Mouse (Mus musculus): Measurements from ENCODE around the gene Dab2ip. TPM values are rescaled to one million over a fixed set of nuclear protein-coding genes. Genes with fewer than 3 reads are reported as not detected.

Dab2ip gene
- total and polyA plus RNA-seq, 2 experiments = 4.1 to 8.4 TPM

DNA sequence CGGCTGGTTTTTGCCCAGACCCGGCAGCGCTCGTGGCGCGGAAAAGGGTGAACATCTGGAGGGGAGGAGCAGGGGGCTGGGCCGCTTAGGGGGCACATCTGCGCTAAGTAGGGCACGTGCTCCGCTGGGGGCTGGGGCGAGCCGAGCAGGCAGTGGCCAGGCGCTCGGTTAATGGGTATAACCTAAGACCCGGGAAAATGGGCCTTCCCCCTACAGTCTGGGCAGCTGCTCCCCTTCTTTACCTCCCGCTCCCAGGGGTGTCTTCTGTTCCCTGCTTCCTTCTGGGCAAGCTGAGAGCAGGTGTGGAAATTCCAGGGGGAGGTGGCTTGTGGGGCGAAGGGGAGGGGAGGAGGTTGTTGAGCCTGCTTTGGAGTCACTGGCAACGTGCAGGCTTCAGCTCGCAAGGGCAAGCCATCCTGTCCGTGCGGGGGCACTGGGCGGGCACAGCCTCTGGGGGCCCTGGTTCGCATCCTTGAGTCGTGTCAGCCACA lies 104.0 kb downstream of the Dab2ip start:
- Histone ChIP-seq H3K27ac (replicated peaks; ENCODE audit: insufficient read depth, low read depth, low read length) (no peak overlapping the region), H3K4me1 (ENCODE audit: control insufficient read depth, insufficient read depth, low read length) (peaks cover 2% of the 10 kb centered on the region; the same call in 1 of the 2 replicates), H3K27me3 (ENCODE audit: control insufficient read depth, insufficient read depth, low read length) (peaks cover 7% of the 10 kb centered on the region), H3K9ac (ENCODE audit: low read depth, low read length) (peak overlapping the region; percentile 73; the same call in 1 of the 2 replicates), H3K4me3 (ENCODE audit: insufficient read depth, low read depth, low read length) (peak overlapping the region; percentile 76; the same call in 1 of the 2 replicates), H3K79me2 (ENCODE audit: control insufficient read depth, insufficient read depth, low read length) (no peaks in the 10 kb centered on the region; the same call in none of the 2 replicates), H3K36me3 (ENCODE audit: control insufficient read depth, insufficient read depth, low read length) (no peaks in the 10 kb centered on the region)
- WGBS = 56% methylated on average over 24 of the region's 24 CpGs
- DNase-seq (ENCODE audit: extremely low read depth, low read depth, low spot score) = no peak
- TF ChIP-seq POLR2A (IDR thresholded peaks at IDR 0.05; ENCODE audit: extremely low read depth, insufficient read depth, low read length) (no peak), CTCF (IDR thresholded peaks at IDR 0.05; ENCODE audit: low read depth, low read length) (no peak)

DNA sequence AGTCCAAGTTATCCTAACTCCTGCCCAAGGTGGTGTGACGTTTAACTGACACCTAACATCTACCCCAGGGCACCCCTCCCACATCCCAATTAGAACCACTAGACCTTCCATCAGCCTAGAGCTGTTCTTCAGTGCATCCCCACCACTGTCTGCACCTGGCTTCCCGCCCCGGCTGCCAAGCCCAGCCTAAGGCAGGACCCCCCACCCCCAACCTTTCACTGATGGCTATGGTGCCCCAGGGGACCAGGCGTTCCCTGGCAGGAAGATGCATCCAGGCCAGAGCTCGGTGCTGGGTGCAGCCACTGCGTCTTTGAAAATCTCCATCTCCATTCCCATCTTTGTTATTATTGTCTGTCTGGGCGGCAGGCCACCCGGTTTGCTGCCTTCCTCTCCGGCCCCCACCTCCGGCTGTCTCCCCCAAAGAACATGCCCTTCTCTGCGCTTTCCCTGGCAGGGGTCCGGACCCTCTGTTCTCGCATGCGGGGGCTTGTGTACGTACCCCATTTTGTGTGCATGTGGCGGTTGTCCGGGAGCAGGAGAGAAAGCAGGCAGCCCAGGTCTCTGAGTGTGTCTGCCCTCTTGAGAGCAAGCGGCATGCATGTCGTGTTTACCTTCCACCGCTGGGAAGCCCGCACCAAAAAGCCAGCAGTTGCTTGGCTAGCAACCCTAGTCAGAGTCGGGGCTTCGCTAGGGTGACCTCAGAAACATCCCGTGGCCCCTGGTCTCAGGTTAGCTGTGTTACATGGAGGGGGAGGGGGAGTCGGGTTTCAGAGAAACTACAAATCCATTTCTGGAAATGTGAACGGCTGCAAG lies 104.9 kb downstream of the Dab2ip start:
- H3K9ac ChIP-seq (ENCODE audit: low read depth, low read length) = no peak overlapping the region
- no peak for TF ChIP-seq CTCF (IDR thresholded peaks at IDR 0.05; ENCODE audit: low read depth, low read length)
- TF ChIP-seq POLR2A (IDR thresholded peaks at IDR 0.05; ENCODE audit: extremely low read depth, insufficient read depth, low read length) = no peak
- H3K27ac ChIP-seq (replicated peaks; ENCODE audit: insufficient read depth, low read depth, low read length) = no peak overlapping the region
- DNase-seq (ENCODE audit: extremely low read depth, low read depth, low spot score) = no peak
- WGBS = 62% methylated on average over 26 of the region's 26 CpGs
- H3K4me3 ChIP-seq (ENCODE audit: insufficient read depth, low read depth, low read length) = no peak overlapping the region
- H3K36me3 ChIP-seq (ENCODE audit: control insufficient read depth, insufficient read depth, low read length) = no peaks in the 10 kb centered on the region
- H3K4me1 ChIP-seq (ENCODE audit: control insufficient read depth, insufficient read depth, low read length) = peaks cover 2% of the 10 kb centered on the region; the same call in 1 of the 2 replicates
- peaks cover 7% of the 10 kb centered on the region for H3K27me3 ChIP-seq (ENCODE audit: control insufficient read depth, insufficient read depth, low read length)
- no peaks in the 10 kb centered on the region; the same call in none of the 2 replicates for H3K79me2 ChIP-seq (ENCODE audit: control insufficient read depth, insufficient read depth, low read length)

DNA sequence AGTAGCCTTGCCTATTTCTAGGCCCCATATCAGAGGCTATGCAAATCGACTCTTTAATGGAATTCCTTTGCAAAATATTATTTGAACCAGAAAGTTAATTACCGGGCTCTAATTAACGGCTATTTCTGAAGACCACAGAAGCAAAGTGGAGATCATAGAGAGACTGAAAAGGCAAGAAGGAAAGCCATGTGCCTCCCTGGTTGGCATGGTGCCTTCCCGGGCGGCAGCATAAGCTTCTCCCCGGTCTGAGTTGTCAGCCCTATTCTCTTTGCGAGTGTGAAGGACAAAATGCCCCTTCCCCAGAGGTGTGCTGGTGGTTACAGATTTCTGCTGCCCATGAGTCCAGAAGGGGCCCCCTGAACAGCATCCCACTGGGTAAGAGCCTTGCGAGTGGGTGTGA lies 109.7 kb downstream of the Dab2ip start:
- TF ChIP-seq POLR2A (IDR thresholded peaks at IDR 0.05; ENCODE audit: extremely low read depth, insufficient read depth, low read length) (no peak), CTCF (IDR thresholded peaks at IDR 0.05; ENCODE audit: low read depth, low read length) (no peak)
- no peak overlapping the region for H3K27ac ChIP-seq (replicated peaks; ENCODE audit: insufficient read depth, low read depth, low read length)

DNA sequence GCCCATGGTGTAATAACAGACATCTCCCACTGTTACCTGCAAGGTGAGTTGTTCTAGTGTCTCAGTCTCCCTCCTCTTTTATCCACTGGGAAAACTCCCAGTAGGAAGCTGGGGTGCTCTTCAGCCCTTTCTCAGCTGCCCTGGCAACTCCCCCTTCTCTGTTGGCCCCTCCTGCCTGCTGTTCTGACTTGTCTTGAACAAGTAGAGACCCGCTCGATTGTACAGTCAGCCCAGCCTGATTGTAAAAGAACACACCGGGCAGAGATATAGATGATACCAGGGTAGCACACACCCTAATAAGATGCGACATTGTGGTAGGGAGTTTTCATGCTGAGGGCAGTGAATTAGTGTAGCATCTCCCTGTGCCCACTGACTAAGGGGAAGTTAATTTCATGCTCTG lies 111.2 kb downstream of the Dab2ip start:
- no peak for DNase-seq (ENCODE audit: extremely low read depth, low read depth, low spot score)
- no peak overlapping the region for H3K9ac ChIP-seq (ENCODE audit: low read depth, low read length)
- WGBS = 89% methylated on average over 4 of the region's 4 CpGs

More for the DNA sequence above, 109.7 kb downstream of the Dab2ip start:
- H3K4me1 ChIP-seq (ENCODE audit: control insufficient read depth, insufficient read depth, low read length) = no peaks in the 10 kb centered on the region
- no peaks in the 10 kb centered on the region for H3K27me3 ChIP-seq (ENCODE audit: control insufficient read depth, insufficient read depth, low read length)
- no peak for DNase-seq (ENCODE audit: extremely low read depth, low read depth, low spot score)
- 94% methylated on average over 8 of the region's 8 CpGs for WGBS
- H3K36me3 ChIP-seq (ENCODE audit: control insufficient read depth, insufficient read depth, low read length) = no peaks in the 10 kb centered on the region
- H3K4me3 ChIP-seq (ENCODE audit: insufficient read depth, low read depth, low read length) = no peak overlapping the region
- H3K9ac ChIP-seq (ENCODE audit: low read depth, low read length) = no peak overlapping the region
- H3K79me2 ChIP-seq (ENCODE audit: control insufficient read depth, insufficient read depth, low read length) = no peaks in the 10 kb centered on the region; the same call in 1 of the 2 replicates

DNA sequence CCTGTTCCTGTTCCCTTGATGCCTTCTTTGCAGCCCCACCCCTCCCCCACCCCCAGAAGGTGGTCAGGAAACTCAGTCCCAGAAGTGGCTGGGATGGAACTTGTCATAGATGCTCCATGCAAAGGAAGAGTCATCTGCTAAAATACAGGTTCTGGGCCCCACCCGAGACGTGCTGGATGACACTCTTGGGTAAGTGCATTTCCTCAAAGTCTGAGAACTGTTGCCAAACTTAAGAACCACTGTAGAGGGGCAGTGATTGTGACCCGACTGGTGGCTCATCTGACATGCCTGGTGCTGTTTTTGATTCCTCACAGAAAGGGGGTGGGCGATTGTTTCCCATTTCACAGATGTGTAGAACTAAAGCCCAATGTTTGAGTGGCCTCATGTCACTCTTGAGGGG lies 111.7 kb downstream of the Dab2ip start:
- 86% methylated on average over 4 of the region's 4 CpGs for WGBS
- no peak overlapping the region for H3K4me3 ChIP-seq (ENCODE audit: insufficient read depth, low read depth, low read length)
- no peaks in the 10 kb centered on the region for H3K27me3 ChIP-seq (ENCODE audit: control insufficient read depth, insufficient read depth, low read length)
- H3K36me3 ChIP-seq (ENCODE audit: control insufficient read depth, insufficient read depth, low read length) = no peaks in the 10 kb centered on the region
- no peak overlapping the region for H3K27ac ChIP-seq (replicated peaks; ENCODE audit: insufficient read depth, low read depth, low read length)
- no peaks in the 10 kb centered on the region for H3K4me1 ChIP-seq (ENCODE audit: control insufficient read depth, insufficient read depth, low read length)
- H3K79me2 ChIP-seq (ENCODE audit: control insufficient read depth, insufficient read depth, low read length) = no peaks in the 10 kb centered on the region; the same call in 1 of the 2 replicates
- no peak overlapping the region for H3K9ac ChIP-seq (ENCODE audit: low read depth, low read length)
- no peak for DNase-seq (ENCODE audit: extremely low read depth, low read depth, low spot score)
- TF ChIP-seq CTCF (IDR thresholded peaks at IDR 0.05; ENCODE audit: low read depth, low read length) = no peak
- TF ChIP-seq POLR2A (IDR thresholded peaks at IDR 0.05; ENCODE audit: extremely low read depth, insufficient read depth, low read length) = no peak

More for the DNA sequence above, 111.2 kb downstream of the Dab2ip start:
- Histone ChIP-seq H3K27me3 (ENCODE audit: control insufficient read depth, insufficient read depth, low read length) (no peaks in the 10 kb centered on the region), H3K36me3 (ENCODE audit: control insufficient read depth, insufficient read depth, low read length) (no peaks in the 10 kb centered on the region), H3K79me2 (ENCODE audit: control insufficient read depth, insufficient read depth, low read length) (no peaks in the 10 kb centered on the region; the same call in 1 of the 2 replicates), H3K4me1 (ENCODE audit: control insufficient read depth, insufficient read depth, low read length) (no peaks in the 10 kb centered on the region), H3K27ac (replicated peaks; ENCODE audit: insufficient read depth, low read depth, low read length) (no peak overlapping the region), H3K4me3 (ENCODE audit: insufficient read depth, low read depth, low read length) (no peak overlapping the region)
- no peak for TF ChIP-seq POLR2A (IDR thresholded peaks at IDR 0.05; ENCODE audit: extremely low read depth, insufficient read depth, low read length)
- no peak for TF ChIP-seq CTCF (IDR thresholded peaks at IDR 0.05; ENCODE audit: low read depth, low read length)

All from liver, adult 2 months (tissue).